Mouse (Mus musculus) limb, embryonic 13.5 days (tissue): ENCODE measurements around the gene Creb5. TPM values are rescaled to one million over a fixed set of nuclear protein-coding genes. Genes with fewer than 3 reads are reported as not detected.

Experiments used
- ATAC-seq: fragments of 200-750 bp; cut with Nextera tagmentation; 2 replicates; pipeline ENCODE4 v1.8.0; 2017; ENCODE audit warnings: low read depth, moderate number of reproducible peaks, moderate TSS enrichment; ENCODE audit not compliant: low FRiP score
- H3K27ac ChIP-seq: fragments of 300-500 bp; sonication (generic); 2 replicates; pipeline ENCODE4 v1.5.1; 2015; ENCODE audit warnings: inconsistent platforms, mild to moderate bottlenecking, moderate library complexity
- H3K27me3 ChIP-seq: fragments of 300-500 bp; sonication (generic); 2 replicates; pipeline ENCODE4 v1.6.1; 2015; ENCODE audit warnings: mild to moderate bottlenecking, inconsistent platforms
- H3K36me3 ChIP-seq: fragments of 300-500 bp; sonication (generic); 2 replicates; pipeline ENCODE4 v1.6.1; 2015; ENCODE audit warnings: inconsistent platforms, mild to moderate bottlenecking, moderate library complexity
- H3K4me1 ChIP-seq: fragments of 300-500 bp; sonication (generic); 2 replicates; pipeline ENCODE4 v1.6.1; 2015; ENCODE audit warnings: inconsistent platforms
- H3K4me2 ChIP-seq: fragments of 300-500 bp; sonication (generic); replicated peaks from 2 replicates; pipeline ENCODE4 v1.6.1; 2015; ENCODE audit warnings: inconsistent platforms, mild to moderate bottlenecking, moderate library complexity
- H3K4me3 ChIP-seq: fragments of 300-500 bp; sonication (generic); 2 replicates; pipeline ENCODE4 v1.5.1; 2015; ENCODE audit warnings: moderate library complexity, mild to moderate bottlenecking, inconsistent platforms
- H3K9ac ChIP-seq: fragments of 300-500 bp; sonication (generic); 2 replicates; pipeline ENCODE4 v1.6.1; 2015; ENCODE audit warnings: mild to moderate bottlenecking, inconsistent platforms
- H3K9me3 ChIP-seq: fragments of 300-500 bp; sonication (generic); 2 replicates; pipeline ENCODE4 v1.6.1; 2016; ENCODE audit warnings: inconsistent platforms
- WGBS: fragments of 180-500 bp; shearing (Covaris S2); methylation state at CpG from one replicate; pipeline ENCODE4 v1.1.7; 2015; 5-methylcytosine and 5-hydroxymethylcytosine counted together
- polyA plus RNA-seq: library from polyadenylated mRNA; unstranded; fragments of >200 nt; fragmentation: Nextera tagmentation; extraction: Ambion mirVana; gene quantifications from 2 replicates; pipeline ENCODE4 v1.2.1, GENCODE M21; 2015

The Creb5 gene
- polyA plus RNA-seq, 1 experiment from 2014 or later: 75.4 TPM

DNA sequence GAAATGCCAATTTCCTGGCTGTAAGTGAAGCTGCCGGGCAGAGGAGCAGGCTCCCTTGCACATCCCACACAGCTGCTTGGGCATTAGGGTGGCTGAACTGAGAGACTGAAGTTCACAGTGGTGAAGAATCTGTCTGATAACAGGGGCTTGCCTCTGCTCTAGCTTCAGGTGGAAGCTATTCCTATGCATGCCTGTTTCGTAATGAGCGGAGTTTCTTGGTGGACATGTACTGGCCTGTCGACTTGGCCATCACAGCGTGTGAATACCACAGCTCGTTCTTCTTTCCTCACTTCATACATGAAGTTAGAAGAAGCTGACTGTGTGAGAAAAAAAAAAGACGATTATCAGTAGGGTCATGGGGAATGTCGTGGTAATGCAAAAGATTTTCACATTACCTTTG is 393.0 kb downstream of the Creb5 start:
- Histone ChIP-seq H3K27me3 (no peaks in the 10 kb centered on the region), H3K4me1 (peaks cover 76% of the 10 kb centered on the region), H3K4me2 (no peak overlapping the region), H3K36me3 (peaks cover 18% of the 10 kb centered on the region), H3K9ac (no peak overlapping the region), H3K4me3 (no peak overlapping the region), H3K27ac (no peak overlapping the region), H3K9me3 (no peaks in the 10 kb centered on the region)
- 86% methylated on average over 8 of the region's 8 CpGs for WGBS
- ATAC-seq: no peak

DNA sequence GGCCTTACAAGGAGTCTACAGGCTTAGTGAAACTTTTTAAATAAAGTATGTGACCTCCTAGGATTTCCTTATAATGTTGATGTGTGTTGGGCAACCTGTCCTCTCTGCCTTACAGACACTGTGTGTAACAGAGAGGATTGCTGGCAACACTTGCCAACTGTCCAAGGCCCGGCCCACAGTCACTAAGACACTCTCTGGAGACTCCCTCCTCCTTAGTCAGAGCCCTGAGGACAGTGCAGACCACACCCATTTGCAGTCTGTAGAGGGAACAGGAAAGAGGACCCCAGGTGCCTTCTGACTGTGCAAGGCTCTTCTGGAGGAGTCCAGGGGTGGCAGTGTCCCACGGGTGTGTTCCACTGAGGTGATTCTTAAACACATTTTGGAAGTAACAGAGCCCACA is 397.3 kb downstream of the Creb5 start:
- 32% methylated on average over 2 of the region's 2 CpGs for WGBS
- Histone ChIP-seq H3K4me2 (no peak overlapping the region), H3K4me1 (peaks cover 63% of the 10 kb centered on the region), H3K4me3 (no peak overlapping the region), H3K36me3 (peaks cover 43% of the 10 kb centered on the region), H3K9ac (no peak overlapping the region), H3K27me3 (no peaks in the 10 kb centered on the region), H3K9me3 (no peaks in the 10 kb centered on the region), H3K27ac (peak overlapping the region; percentile 15; the same call in 1 of the 2 replicates)
- no peak for ATAC-seq

DNA sequence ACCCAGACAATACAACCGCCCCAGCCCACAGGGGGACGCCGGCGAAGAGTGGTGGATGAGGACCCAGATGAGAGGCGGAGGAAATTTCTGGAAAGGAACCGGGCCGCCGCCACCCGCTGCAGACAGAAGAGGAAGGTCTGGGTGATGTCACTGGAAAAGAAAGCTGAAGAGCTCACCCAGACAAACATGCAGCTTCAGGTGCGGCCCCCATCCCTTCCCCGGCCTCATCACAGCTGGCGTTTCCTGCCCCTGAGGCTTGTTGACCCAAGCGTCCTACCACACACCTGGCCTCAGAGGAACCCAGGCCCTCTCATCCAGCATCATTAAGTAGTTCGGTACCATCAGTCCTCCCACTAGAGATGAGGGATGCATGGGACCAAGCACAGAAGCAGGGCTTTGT is 398.3 kb downstream of the Creb5 start:
- Histone ChIP-seq H3K27ac (no peak overlapping the region; the same call in 1 of the 2 replicates), H3K9me3 (no peaks in the 10 kb centered on the region), H3K36me3 (peaks cover 43% of the 10 kb centered on the region), H3K9ac (no peak overlapping the region), H3K27me3 (no peaks in the 10 kb centered on the region), H3K4me1 (peaks cover 71% of the 10 kb centered on the region), H3K4me2 (no peak overlapping the region), H3K4me3 (no peak overlapping the region)
- no peak for ATAC-seq
- 81% methylated on average over 14 of the region's 14 CpGs for WGBS

DNA sequence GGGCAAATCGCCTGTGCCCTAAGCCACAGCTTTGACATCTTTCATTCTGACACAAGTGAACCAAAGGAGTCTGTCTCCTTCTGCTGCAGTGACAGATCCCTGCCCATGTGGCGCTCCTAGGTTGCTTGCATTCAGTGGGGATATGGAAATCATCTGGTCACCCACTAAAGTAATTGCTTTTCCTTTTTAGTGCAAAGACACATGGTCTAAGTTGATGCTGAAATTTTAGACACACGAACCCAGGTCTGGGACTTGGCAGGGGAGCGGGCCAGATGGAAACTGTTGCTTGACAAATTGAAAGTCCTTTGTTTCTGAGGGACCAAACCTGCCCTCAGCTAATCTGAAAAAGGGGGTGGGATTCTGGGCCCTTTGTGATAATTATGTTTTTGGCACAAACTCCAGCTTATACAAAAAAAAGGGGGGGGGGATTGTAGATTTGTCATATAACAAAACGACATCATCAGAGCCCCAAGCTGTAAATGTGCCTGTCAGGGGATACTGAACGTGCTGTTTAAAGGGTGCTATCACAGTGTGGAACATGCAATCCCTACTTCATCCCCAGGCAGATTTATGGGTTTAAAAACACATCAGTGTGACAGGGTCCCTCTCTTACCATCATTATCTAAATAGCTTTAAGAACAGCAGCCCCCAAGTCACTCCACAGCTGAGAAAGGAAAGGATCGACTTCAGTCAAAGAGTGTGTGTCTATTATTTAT is 401.9 kb downstream of the Creb5 start:
- ATAC-seq: peak; percentile 44; the same call in 1 of the 2 replicates
- no peak overlapping the region for H3K4me2 ChIP-seq
- no peak overlapping the region for H3K4me3 ChIP-seq
- peaks cover 59% of the 10 kb centered on the region for H3K4me1 ChIP-seq
- no peaks in the 10 kb centered on the region for H3K27me3 ChIP-seq
- no peaks in the 10 kb centered on the region for H3K9me3 ChIP-seq
- H3K27ac ChIP-seq: peak overlapping the region; percentile 61
- 23% methylated on average over 7 of the region's 7 CpGs for WGBS
- H3K9ac ChIP-seq: no peak overlapping the region
- H3K36me3 ChIP-seq: peaks cover 36% of the 10 kb centered on the region

DNA sequence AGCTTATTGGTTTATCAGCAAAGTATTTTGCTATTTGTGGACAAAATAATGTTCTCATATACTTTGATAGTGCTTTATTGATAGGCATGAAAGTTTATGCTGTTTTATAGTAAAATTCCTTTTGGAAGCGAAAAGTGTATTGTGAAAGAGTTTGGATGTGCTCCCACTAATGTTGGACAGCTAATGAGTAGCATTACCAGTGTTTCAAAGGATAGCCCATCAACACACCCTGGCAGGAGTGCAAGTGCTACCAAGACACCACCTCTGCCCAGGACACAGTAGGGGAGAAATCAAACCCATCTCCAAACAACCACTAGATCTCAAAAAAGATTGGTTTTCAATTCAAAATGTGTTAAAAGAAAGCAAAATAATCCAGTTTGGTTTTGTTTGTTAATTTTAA is 403.9 kb downstream of the Creb5 start:
- Histone ChIP-seq H3K9ac (no peak overlapping the region), H3K27ac (no peak overlapping the region), H3K27me3 (no peaks in the 10 kb centered on the region), H3K9me3 (no peaks in the 10 kb centered on the region), H3K4me2 (no peak overlapping the region), H3K4me3 (no peak overlapping the region), H3K4me1 (peaks cover 62% of the 10 kb centered on the region), H3K36me3 (peaks cover 29% of the 10 kb centered on the region)
- ATAC-seq: no peak
- 96% methylated on average over 1 of the region's 1 CpGs for WGBS

DNA sequence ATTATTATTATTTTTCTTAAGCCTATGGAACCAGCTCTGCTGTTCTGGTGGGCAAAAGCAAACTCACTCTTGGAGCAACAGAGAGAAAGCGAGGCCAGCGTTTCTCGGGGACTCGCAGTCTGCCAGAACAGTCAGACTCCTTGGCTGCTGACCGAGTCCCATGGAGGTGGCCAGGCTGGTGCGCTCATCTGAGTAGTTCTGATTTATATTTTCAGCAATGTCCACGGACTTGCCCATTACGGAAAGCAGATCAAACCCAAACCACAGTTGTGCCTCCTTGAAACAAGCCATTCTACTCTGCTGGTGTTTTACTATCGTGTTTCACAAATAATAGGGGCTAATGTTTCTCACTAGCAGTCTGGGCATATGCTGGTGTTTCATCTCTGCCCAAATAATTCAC is 408.1 kb downstream of the Creb5 start:
- Histone ChIP-seq H3K9ac (no peak overlapping the region; the same call in 1 of the 2 replicates), H3K4me2 (no peak overlapping the region), H3K4me3 (no peak overlapping the region), H3K9me3 (no peaks in the 10 kb centered on the region), H3K27me3 (no peaks in the 10 kb centered on the region), H3K36me3 (peaks cover 23% of the 10 kb centered on the region), H3K4me1 (peaks cover 50% of the 10 kb centered on the region), H3K27ac (peak overlapping the region; percentile 83)
- ATAC-seq: peak; percentile 44; the same call in 1 of the 2 replicates
- 24% methylated on average over 9 of the region's 9 CpGs for WGBS

DNA sequence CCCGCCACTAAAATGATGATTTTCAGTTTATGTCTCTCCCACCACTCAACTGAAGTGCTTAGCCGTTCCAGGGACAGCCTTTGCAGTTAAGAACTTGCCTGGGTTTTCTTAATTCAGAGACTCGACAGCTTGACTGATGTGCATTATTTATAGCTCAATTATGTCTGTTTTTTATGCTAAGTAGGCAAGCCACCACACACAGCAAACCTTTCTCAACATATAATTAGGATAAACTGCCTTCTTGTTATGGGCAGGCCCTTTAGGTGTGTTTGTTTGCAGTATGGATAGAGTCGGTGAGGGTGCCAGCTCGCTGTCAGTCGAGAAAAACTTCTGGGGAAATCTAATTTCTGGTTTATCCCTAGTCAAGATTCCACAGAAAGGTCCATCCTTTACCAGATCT is 409.4 kb downstream of the Creb5 start:
- H3K36me3 ChIP-seq: peaks cover 23% of the 10 kb centered on the region
- H3K4me1 ChIP-seq: peaks cover 49% of the 10 kb centered on the region
- H3K27me3 ChIP-seq: no peaks in the 10 kb centered on the region
- no peak overlapping the region for H3K9ac ChIP-seq
- H3K9me3 ChIP-seq: no peaks in the 10 kb centered on the region
- 47% methylated on average over 6 of the region's 6 CpGs for WGBS
- no peak for ATAC-seq
- no peak overlapping the region for H3K4me2 ChIP-seq
- H3K4me3 ChIP-seq: no peak overlapping the region
- no peak overlapping the region; the same call in 1 of the 2 replicates for H3K27ac ChIP-seq

DNA sequence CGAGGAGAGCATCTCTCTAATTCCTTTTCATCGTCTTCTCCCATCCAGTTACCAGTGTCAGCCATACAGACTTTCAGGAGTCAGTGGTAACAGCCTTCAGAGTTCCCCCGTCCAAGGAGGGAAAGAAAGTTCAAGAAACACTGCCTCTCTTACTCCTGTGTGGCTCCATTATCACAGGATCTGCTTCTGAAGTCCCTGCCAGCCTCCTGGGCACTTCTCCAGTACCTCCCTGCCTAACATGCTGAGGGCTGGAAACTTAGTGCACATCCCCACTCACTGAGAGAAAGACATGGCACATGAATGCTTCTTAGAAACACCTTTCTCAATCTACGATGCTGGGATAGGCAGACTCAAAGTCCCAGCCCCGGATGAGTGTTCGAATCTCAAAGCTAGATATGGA is 409.9 kb downstream of the Creb5 start:
- Histone ChIP-seq H3K4me1 (peaks cover 52% of the 10 kb centered on the region), H3K4me3 (no peak overlapping the region), H3K36me3 (peaks cover 26% of the 10 kb centered on the region), H3K9me3 (no peaks in the 10 kb centered on the region), H3K9ac (no peak overlapping the region), H3K27me3 (no peaks in the 10 kb centered on the region), H3K4me2 (no peak overlapping the region), H3K27ac (no peak overlapping the region; the same call in 1 of the 2 replicates)
- ATAC-seq: no peak
- 76% methylated on average over 6 of the region's 6 CpGs for WGBS

DNA sequence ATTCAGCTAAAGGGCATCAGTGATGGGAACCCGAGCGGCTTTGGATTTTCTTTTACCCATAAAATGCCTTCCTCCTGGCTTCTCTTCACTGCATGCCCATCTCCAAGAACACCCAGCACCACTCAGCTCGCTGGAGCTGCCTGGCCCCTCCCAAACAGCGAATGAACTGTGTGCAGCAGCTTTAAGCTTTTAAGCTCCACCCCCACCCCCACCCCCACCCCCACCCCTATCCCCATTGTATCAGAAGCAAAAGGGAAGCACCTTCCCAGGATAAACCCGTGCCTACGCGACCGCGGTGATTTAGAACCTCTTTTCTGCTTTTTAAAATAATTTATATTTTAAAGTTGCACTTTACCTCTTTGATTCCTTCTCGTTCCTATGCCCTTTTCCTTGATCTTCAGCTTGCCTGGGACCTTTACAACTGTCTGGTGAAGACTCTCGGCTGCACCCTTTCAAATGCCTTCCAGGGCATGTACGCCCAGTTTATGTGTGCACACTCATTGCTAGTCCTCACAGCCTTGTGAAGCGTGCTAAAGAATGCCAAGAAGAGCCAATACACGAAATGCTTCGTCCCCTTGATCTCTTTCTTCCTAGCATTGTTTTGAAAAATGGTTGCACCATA is 411.2 kb downstream of the Creb5 start:
- no peak overlapping the region for H3K9ac ChIP-seq
- H3K9me3 ChIP-seq: no peaks in the 10 kb centered on the region
- peaks cover 24% of the 10 kb centered on the region for H3K36me3 ChIP-seq
- no peak overlapping the region for H3K4me2 ChIP-seq
- no peak for ATAC-seq
- no peak overlapping the region; the same call in 1 of the 2 replicates for H3K27ac ChIP-seq
- no peaks in the 10 kb centered on the region for H3K27me3 ChIP-seq
- H3K4me3 ChIP-seq: no peak overlapping the region
- peaks cover 50% of the 10 kb centered on the region for H3K4me1 ChIP-seq
- 19% methylated on average over 15 of the region's 15 CpGs for WGBS

DNA sequence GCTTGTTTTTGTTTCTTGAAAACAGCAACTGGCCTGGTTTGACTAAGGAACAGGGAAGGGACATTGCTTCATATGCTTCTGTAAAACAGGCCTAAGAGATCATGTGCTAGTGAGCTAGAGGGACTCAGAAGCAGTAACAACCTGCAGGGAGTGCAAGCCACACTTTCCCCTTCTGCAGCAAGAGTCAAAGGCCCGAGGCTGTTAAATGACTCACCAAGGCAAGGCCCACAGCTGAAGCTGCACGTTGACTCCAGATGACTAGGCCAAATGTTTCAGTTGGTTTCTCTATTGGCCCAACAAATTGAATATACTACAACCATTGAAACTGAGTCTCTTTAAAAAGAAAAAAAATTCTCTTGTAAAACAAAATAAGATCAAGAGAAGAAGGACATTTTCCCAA is 417.4 kb downstream of the Creb5 start:
- no peak overlapping the region for H3K4me3 ChIP-seq
- peaks cover 4% of the 10 kb centered on the region; the same call in 1 of the 2 replicates for H3K4me1 ChIP-seq

DNA sequence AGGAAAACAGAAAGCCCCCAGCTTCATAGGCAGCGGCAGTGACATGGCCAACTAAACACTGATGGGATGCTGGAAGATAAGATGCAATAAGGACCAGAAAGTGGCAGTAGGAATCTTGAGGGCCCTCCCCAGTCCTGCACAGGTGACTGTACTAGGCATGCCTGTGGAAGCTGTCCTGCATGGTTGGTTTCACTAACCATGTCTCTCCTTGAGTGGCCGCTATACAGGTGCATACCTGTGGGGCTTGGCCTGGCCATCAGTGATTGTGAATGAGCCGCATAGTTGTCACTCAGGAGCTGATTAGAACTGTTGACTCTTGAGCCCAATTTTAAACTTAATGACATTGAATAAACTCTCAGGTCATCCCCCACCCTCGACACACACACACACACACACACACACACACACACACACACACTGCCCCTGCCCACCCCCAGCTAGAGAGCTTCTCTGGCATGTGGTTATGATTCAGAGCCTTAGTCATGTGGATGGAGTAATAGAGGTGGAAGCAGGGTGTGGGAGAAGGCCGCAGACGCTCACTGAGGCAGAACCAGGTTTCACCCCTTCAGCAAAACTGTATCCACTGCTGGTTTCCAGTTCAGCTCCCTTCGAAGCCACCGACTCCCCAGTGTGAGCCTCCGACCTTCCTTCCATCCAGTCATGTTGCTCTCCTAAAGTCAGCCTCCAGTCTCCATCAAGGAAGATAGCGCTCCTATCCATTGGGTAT is 419.7 kb downstream of the Creb5 start:
- Histone ChIP-seq H3K27me3 (no peaks in the 10 kb centered on the region), H3K36me3 (0 out of 2 replicates have a peak, but pooled peaks cover 1% of the 10 kb centered on the region), H3K27ac (no peak overlapping the region), H3K4me3 (no peak overlapping the region), H3K4me2 (no peak overlapping the region), H3K9ac (no peak overlapping the region), H3K4me1 (peaks cover 2% of the 10 kb centered on the region; the same call in 1 of the 2 replicates), H3K9me3 (no peaks in the 10 kb centered on the region)
- ATAC-seq: no peak
- WGBS: 80% methylated on average over 10 of the region's 10 CpGs

More for the DNA sequence above, 417.4 kb downstream of the Creb5 start:
- H3K4me2 ChIP-seq: no peak overlapping the region
- ATAC-seq: no peak
- no peak overlapping the region for H3K27ac ChIP-seq
- no peak overlapping the region for H3K9ac ChIP-seq
- no peaks in the 10 kb centered on the region for H3K27me3 ChIP-seq
- no peaks in the 10 kb centered on the region for H3K9me3 ChIP-seq
- H3K36me3 ChIP-seq: 0 out of 2 replicates have a peak, but pooled peaks cover 3% of the 10 kb centered on the region
- WGBS: 7% methylated on average over 2 of the region's 2 CpGs

DNA sequence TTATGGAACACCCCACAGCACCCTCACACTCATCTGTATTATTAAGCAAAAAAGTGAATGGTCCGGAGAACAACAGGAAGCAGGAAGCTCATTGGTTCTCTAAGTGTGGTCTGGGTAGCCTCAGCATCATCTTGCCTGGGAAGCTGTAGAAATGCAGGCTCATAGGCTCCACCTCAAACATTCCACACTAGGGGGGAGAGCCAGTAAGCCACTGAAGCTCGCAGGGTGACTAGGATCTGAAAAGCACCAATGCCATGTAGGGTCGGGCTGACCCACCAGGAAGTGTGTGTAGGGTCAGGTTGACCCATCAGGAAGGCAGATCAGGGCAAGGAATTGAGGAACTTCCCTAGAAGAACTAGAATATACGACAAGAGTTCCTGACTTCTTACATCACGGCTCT is 420.7 kb downstream of the Creb5 start:
- Histone ChIP-seq H3K9ac (no peak overlapping the region), H3K36me3 (no peaks in the 10 kb centered on the region), H3K4me1 (peaks cover 3% of the 10 kb centered on the region), H3K4me3 (no peak overlapping the region), H3K4me2 (no peak overlapping the region), H3K27me3 (no peaks in the 10 kb centered on the region), H3K9me3 (no peaks in the 10 kb centered on the region), H3K27ac (no peak overlapping the region)
- WGBS: 67% methylated on average over 5 of the region's 5 CpGs
- no peak for ATAC-seq
